Mouse (Mus musculus): Measurements from ENCODE around the gene Hcls1. TPM values are rescaled to one million over a fixed set of nuclear protein-coding genes. Genes with fewer than 3 reads are reported as not detected.
A peak's percentile ranks its signal among the peaks of the same experiment; 100 is the strongest.

The Hcls1 gene
- polyA plus RNA-seq, 1 experiment from 2014 or later = 0.88 TPM

GRCm38 (mm10) chr16:37012336-37012735, 77.6 kb downstream of the Hcls1 start:
- no peak overlapping the region for H3K27ac ChIP-seq (ENCODE audit: low read depth, low read length)
- peak overlapping the region; percentile 83 for H3K9ac ChIP-seq (ENCODE audit: low read length)
- no peaks in the 10 kb centered on the region for H3K9me3 ChIP-seq (ENCODE audit: control insufficient read depth, low read length)
- peaks cover 2% of the 10 kb centered on the region; the same call in 1 of the 2 replicates for H3K4me1 ChIP-seq (replicated peaks; ENCODE audit: control insufficient read depth, insufficient read depth, low read length)
- 62% methylated on average over 5 of the region's 5 CpGs for WGBS
- no peaks in the 10 kb centered on the region for H3K27me3 ChIP-seq (ENCODE audit: control insufficient read depth, insufficient read depth, low read length)
- H3K36me3 ChIP-seq (ENCODE audit: control insufficient read depth, insufficient read depth, low read length) = no peaks in the 10 kb centered on the region
- DNase-seq (ENCODE audit: low spot score) = no peak
- peak overlapping the region; percentile 90 for H3K4me3 ChIP-seq (ENCODE audit: low read depth, low read length)
- H3K4me2 ChIP-seq (ENCODE audit: low read depth, low read length, severe bottlenecking) = peak overlapping the region; percentile 78
- ATAC-seq (replicated peaks; ENCODE audit: low FRiP score) = no peak

Other genes starting within 250 kb of the Hcls1 start
- 0.19 and 0.20 TPM in 2 replicates for gene Ildr1, start 241.0 kb upstream of the Hcls1 start, polyA plus RNA-seq (2014; fragmentation: Nextera tagmentation; extraction: Ambion mirVana)
- 1.8 and 2.7 TPM in 2 replicates for gene Slc15a2, start 150.0 kb upstream of the Hcls1 start, polyA plus RNA-seq (2014; fragmentation: Nextera tagmentation; extraction: Ambion mirVana)
- gene Iqcb1, start 106.6 kb upstream of the Hcls1 start, polyA plus RNA-seq (2014; fragmentation: Nextera tagmentation; extraction: Ambion mirVana) = 68.0 and 72.7 TPM in 2 replicates
- gene Eaf2, start 60.0 kb upstream of the Hcls1 start, polyA plus RNA-seq (2014; fragmentation: Nextera tagmentation; extraction: Ambion mirVana) = 0.99 and 1.4 TPM in 2 replicates
- gene Golgb1, start 59.8 kb upstream of the Hcls1 start, polyA plus RNA-seq (2014; fragmentation: Nextera tagmentation; extraction: Ambion mirVana) = 74.2 and 78.2 TPM in 2 replicates
- 0.11 TPM in 1 of 2 replicates, not detected in the other for gene Fbxo40, start 55.5 kb downstream of the Hcls1 start, polyA plus RNA-seq (2014; fragmentation: Nextera tagmentation; extraction: Ambion mirVana)
- 16.7 and 20.0 TPM in 2 replicates for gene Polq, start 76.8 kb downstream of the Hcls1 start, polyA plus RNA-seq (2014; fragmentation: Nextera tagmentation; extraction: Ambion mirVana)

Measured in forebrain, embryonic 11.5 days (tissue).